Mouse (Mus musculus): ENCODE data around the gene Cyp46a1. TPM values are rescaled to one million over a fixed set of nuclear protein-coding genes. Genes with fewer than 3 reads are reported as not detected.

Gene Cyp46a1
- total RNA-seq, 1 experiment, result 0.98 TPM

DNA sequence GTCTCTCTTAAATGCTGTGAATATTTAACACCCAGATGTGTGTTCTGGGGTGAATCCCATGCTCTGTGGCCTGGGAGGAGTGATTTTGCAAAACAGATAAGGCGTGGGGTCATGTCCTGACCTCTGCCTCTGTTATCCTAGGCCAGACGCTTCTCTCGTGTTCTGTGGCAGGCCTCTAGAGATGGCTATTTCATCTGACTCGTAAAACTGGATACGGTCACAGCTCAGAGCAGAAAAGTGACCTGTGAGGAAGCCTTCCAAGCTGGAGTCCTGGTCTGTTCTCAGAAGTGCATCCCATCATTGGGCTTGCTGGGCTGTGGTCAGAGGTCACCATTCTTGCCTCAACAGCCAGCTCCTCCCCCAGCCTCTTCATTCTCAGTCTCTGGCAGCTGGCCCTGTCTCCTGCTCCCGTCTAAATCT, 21.7 kb upstream of the Cyp46a1 start:
- Histone ChIP-seq H3K4me1 (ENCODE audit: control insufficient read depth in 2 of 2, insufficient read depth in 2 of 2, low read length in 2 of 2, poor library complexity in 1 of 2) (peaks cover 0 to 18% of the 10 kb centered on the region in 2 experiments; a peak in 1 of 4 replicates), H3K9me3 (ENCODE audit: control insufficient read depth, insufficient read depth, low read depth, low read length) (no peaks in the 10 kb centered on the region), H3K27ac (ENCODE audit: insufficient read depth, low read depth, low read length, poor library complexity, severe bottlenecking) (no peak overlapping the region), H3K36me3 (ENCODE audit: control insufficient read depth, insufficient read depth, low read length, poor library complexity, severe bottlenecking) (no peaks in the 10 kb centered on the region), H3K4me3 (ENCODE audit: insufficient read depth in 1 of 2, low read depth in 1 of 2, low read length in 2 of 2, poor library complexity in 1 of 2, severe bottlenecking in 1 of 2) (no peak overlapping the region), H3K9ac (ENCODE audit: insufficient read depth, low read depth, low read length, poor library complexity, severe bottlenecking) (no peak overlapping the region)
- TF ChIP-seq MAFK (IDR thresholded peaks at IDR 0.05; ENCODE audit: insufficient read depth, low read depth, low read length) (no peak), ZNF384 (IDR thresholded peaks at IDR 0.05; ENCODE audit: low read depth, low read length) (no peak), ZC3H11A (IDR thresholded peaks at IDR 0.05; ENCODE audit: borderline replicate concordance, low read depth, low read length) (no peak), HCFC1 (IDR thresholded peaks at IDR 0.05; ENCODE audit: borderline replicate concordance, insufficient read depth, low read length) (no peak), CHD2 (IDR thresholded peaks at IDR 0.05; ENCODE audit: low read depth, low read length) (no peak)
- in situ Hi-C loops (cut with MboI; ENCODE audit: low sequenced_read_pairs in 2 of 2, unreplicated experiment in 2 of 2), result no loop called here
- no peak for DNase-seq (ENCODE audit: low read depth, low spot score)

GRCm38 (mm10) chr12:108313244-108313772, 20.9 kb upstream of the Cyp46a1 start:
- Histone ChIP-seq H3K9me3 (ENCODE audit: control insufficient read depth, insufficient read depth, low read depth, low read length) (no peaks in the 10 kb centered on the region), H3K4me3 (ENCODE audit: insufficient read depth in 1 of 2, low read depth in 1 of 2, low read length in 2 of 2, poor library complexity in 1 of 2, severe bottlenecking in 1 of 2) (no peak overlapping the region), H3K4me1 (ENCODE audit: control insufficient read depth in 2 of 2, insufficient read depth in 2 of 2, low read length in 2 of 2, poor library complexity in 1 of 2) (peaks cover 3 to 25% of the 10 kb centered on the region in 2 experiments; a peak in 1 of 4 replicates), H3K36me3 (ENCODE audit: control insufficient read depth, insufficient read depth, low read length, poor library complexity, severe bottlenecking) (no peaks in the 10 kb centered on the region), H3K9ac (ENCODE audit: insufficient read depth, low read depth, low read length, poor library complexity, severe bottlenecking) (no peak overlapping the region), H3K27ac (ENCODE audit: insufficient read depth, low read depth, low read length, poor library complexity, severe bottlenecking) (no peak overlapping the region)
- TF ChIP-seq HCFC1 (IDR thresholded peaks at IDR 0.05; ENCODE audit: borderline replicate concordance, insufficient read depth, low read length), result peak; percentile 85
- TF ChIP-seq CHD2 (IDR thresholded peaks at IDR 0.05; ENCODE audit: low read depth, low read length), result no peak
- no peak for DNase-seq (ENCODE audit: low read depth, low spot score)
- in situ Hi-C loops (cut with MboI; ENCODE audit: low sequenced_read_pairs in 2 of 2, unreplicated experiment in 2 of 2), result no loop called here

DNA sequence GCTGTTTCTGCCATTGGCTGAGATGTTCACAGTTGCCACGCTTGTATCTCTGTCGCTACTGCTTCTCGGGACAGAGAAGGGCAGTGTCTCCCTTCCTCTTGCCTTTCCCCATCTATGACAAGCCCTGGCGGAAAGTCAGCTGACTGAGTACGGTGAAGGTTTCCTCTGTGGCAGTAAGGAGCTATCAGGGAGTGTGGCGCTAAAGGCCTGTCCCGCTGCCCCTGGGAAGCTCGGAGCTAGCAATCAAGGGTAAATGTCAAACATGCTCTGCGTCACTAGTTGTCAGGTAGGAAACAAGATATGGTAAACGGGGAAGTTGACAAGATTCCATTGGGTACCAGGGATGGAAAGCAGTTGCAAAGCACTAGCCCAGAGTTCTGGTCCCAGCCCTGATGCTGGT, 18.4 kb upstream of the Cyp46a1 start:
- Histone ChIP-seq H3K36me3 (ENCODE audit: control insufficient read depth, insufficient read depth, low read length, poor library complexity, severe bottlenecking) (no peaks in the 10 kb centered on the region), H3K4me1 (ENCODE audit: control insufficient read depth in 2 of 2, insufficient read depth in 2 of 2, low read length in 2 of 2, poor library complexity in 1 of 2) (peaks cover 3 to 35% of the 10 kb centered on the region in 2 experiments; a peak in 2 of 4 replicates), H3K27ac (ENCODE audit: insufficient read depth, low read depth, low read length, poor library complexity, severe bottlenecking) (no peak overlapping the region), H3K9me3 (ENCODE audit: control insufficient read depth, insufficient read depth, low read depth, low read length) (no peaks in the 10 kb centered on the region), H3K9ac (ENCODE audit: insufficient read depth, low read depth, low read length, poor library complexity, severe bottlenecking) (no peak overlapping the region), H3K4me3 (ENCODE audit: insufficient read depth in 1 of 2, low read depth in 1 of 2, low read length in 2 of 2, poor library complexity in 1 of 2, severe bottlenecking in 1 of 2) (no peak overlapping the region)
- DNase-seq (ENCODE audit: low read depth, low spot score), result no peak
- in situ Hi-C loops (cut with MboI; ENCODE audit: low sequenced_read_pairs in 2 of 2, unreplicated experiment in 2 of 2), result no loop called here
- TF ChIP-seq ZC3H11A (IDR thresholded peaks at IDR 0.05; ENCODE audit: borderline replicate concordance, low read depth, low read length) (no peak), HCFC1 (IDR thresholded peaks at IDR 0.05; ENCODE audit: borderline replicate concordance, insufficient read depth, low read length) (no peak), ZNF384 (IDR thresholded peaks at IDR 0.05; ENCODE audit: low read depth, low read length) (no peak), CHD2 (IDR thresholded peaks at IDR 0.05; ENCODE audit: low read depth, low read length) (no peak), MAFK (IDR thresholded peaks at IDR 0.05; ENCODE audit: insufficient read depth, low read depth, low read length) (no peak)

DNA sequence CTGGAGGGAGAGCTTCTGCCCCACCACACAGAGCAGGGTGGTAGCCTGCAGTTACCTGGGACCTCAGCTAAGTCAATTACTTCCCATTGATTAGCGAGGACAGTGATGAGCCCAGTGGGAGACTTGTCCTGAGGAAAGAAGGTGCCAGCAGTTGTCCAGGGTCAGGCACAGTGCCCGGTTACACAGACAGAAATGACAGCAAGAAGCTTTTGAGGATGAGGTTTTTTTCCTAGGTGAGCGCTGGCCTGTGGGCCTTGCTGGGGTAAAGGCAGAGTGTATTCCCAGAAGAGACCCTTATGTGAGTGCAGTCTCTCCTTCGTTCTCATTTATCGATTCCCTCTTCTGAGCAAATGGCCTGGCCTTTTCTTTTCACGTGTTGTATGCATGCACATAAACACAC, 17.5 kb upstream of the Cyp46a1 start:
- Histone ChIP-seq H3K9me3 (ENCODE audit: control insufficient read depth, insufficient read depth, low read depth, low read length) (no peaks in the 10 kb centered on the region), H3K4me3 (ENCODE audit: insufficient read depth in 1 of 2, low read depth in 1 of 2, low read length in 2 of 2, poor library complexity in 1 of 2, severe bottlenecking in 1 of 2) (no peak overlapping the region), H3K27ac (ENCODE audit: insufficient read depth, low read depth, low read length, poor library complexity, severe bottlenecking) (no peak overlapping the region), H3K4me1 (ENCODE audit: control insufficient read depth in 2 of 2, insufficient read depth in 2 of 2, low read length in 2 of 2, poor library complexity in 1 of 2) (peaks cover 3 to 37% of the 10 kb centered on the region in 2 experiments; a peak in 2 of 4 replicates), H3K36me3 (ENCODE audit: control insufficient read depth, insufficient read depth, low read length, poor library complexity, severe bottlenecking) (no peaks in the 10 kb centered on the region), H3K9ac (ENCODE audit: insufficient read depth, low read depth, low read length, poor library complexity, severe bottlenecking) (no peak overlapping the region)
- in situ Hi-C loops (cut with MboI; ENCODE audit: low sequenced_read_pairs in 2 of 2, unreplicated experiment in 2 of 2), result no loop called here
- DNase-seq (ENCODE audit: low read depth, low spot score), result no peak
- TF ChIP-seq MAFK (IDR thresholded peaks at IDR 0.05; ENCODE audit: insufficient read depth, low read depth, low read length) (no peak), CHD2 (IDR thresholded peaks at IDR 0.05; ENCODE audit: low read depth, low read length) (no peak), ZNF384 (IDR thresholded peaks at IDR 0.05; ENCODE audit: low read depth, low read length) (no peak), HCFC1 (IDR thresholded peaks at IDR 0.05; ENCODE audit: borderline replicate concordance, insufficient read depth, low read length) (no peak), ZC3H11A (IDR thresholded peaks at IDR 0.05; ENCODE audit: borderline replicate concordance, low read depth, low read length) (no peak)

Measured in ES-E14 (cell line).